Mouse (Mus musculus) midbrain, postnatal 0 days (tissue): ENCODE measurements around the gene Padi1. TPM values are rescaled to one million over a fixed set of nuclear protein-coding genes. Genes with fewer than 3 reads are reported as not detected.
A peak's percentile ranks its signal among the peaks of the same experiment; 100 is the strongest.

ENCODE experiments used
- ATAC-seq: fragments of 200-750 bp; cut with Nextera tagmentation; 2 replicates; pipeline ENCODE4 v1.8.0; 2017; ENCODE audit warnings: moderate number of reproducible peaks, mild to moderate bottlenecking, moderate TSS enrichment, moderate library complexity; ENCODE audit not compliant: low FRiP score
- DNase-seq: peaks from one replicate; pipeline ENCODE4 v3.0.0-alpha.2; 2015; ENCODE audit warnings: low spot score
- H3K27ac ChIP-seq: fragments of 300-500 bp; sonication (generic); 2 replicates; pipeline ENCODE4 v1.5.1; 2014; ENCODE audit warnings: low read depth, mild to moderate bottlenecking, low read length, mixed read lengths
- H3K27me3 ChIP-seq: fragments of 300-500 bp; sonication (generic); 2 replicates; pipeline ENCODE4 v1.6.1; 2014; ENCODE audit warnings: low read length, control low read depth, mixed read lengths; ENCODE audit not compliant: insufficient read depth
- H3K36me3 ChIP-seq: fragments of 300-500 bp; sonication (generic); 2 replicates; pipeline ENCODE4 v1.6.1; 2014; ENCODE audit warnings: low read length, control low read depth, mixed read lengths; ENCODE audit not compliant: insufficient read depth
- H3K4me1 ChIP-seq: fragments of 300-500 bp; sonication (generic); 2 replicates; pipeline ENCODE4 v1.6.1; 2014; ENCODE audit warnings: mild to moderate bottlenecking, control low read depth, antibody characterized with exemption, low read length, mixed read lengths; ENCODE audit not compliant: insufficient read depth
- H3K4me2 ChIP-seq: fragments of 300-500 bp; sonication (generic); 2 replicates; pipeline ENCODE4 v1.6.1; 2014; ENCODE audit warnings: low read depth, mild to moderate bottlenecking, low read length, mixed read lengths; ENCODE audit not compliant: poor library complexity, severe bottlenecking
- H3K4me3 ChIP-seq: fragments of 300-500 bp; sonication (generic); 2 replicates; pipeline ENCODE4 v1.5.1; 2014; ENCODE audit warnings: low read depth, mild to moderate bottlenecking, low read length, moderate library complexity
- H3K9ac ChIP-seq: fragments of 300-500 bp; sonication (generic); replicated peaks from 2 replicates; pipeline ENCODE4 v1.6.1; 2014; ENCODE audit warnings: mild to moderate bottlenecking, low read length, moderate library complexity, mixed read lengths; ENCODE audit not compliant: poor library complexity, severe bottlenecking
- H3K9me3 ChIP-seq: fragments of 300-500 bp; sonication (generic); 2 replicates; pipeline ENCODE4 v1.6.1; 2016; ENCODE audit warnings: low read length, control low read depth
- CTCF ChIP-seq: IDR thresholded peaks from 2 replicates; pipeline ENCODE4 v1.5.1; 2016; ENCODE audit warnings: antibody characterized with exemption, mild to moderate bottlenecking
- WGBS: fragments of 180-500 bp; shearing (Covaris S2); extraction: QIAGEN DNeasy Blood & Tissue Kit; methylation state at CpG from one replicate; pipeline ENCODE4 v1.1.7; 2014; 5-methylcytosine and 5-hydroxymethylcytosine counted together
- polyA plus RNA-seq: library from polyadenylated mRNA; unstranded; fragments of >200 nt; fragmentation: Nextera tagmentation; extraction: Ambion mirVana; gene quantifications from 2 replicates; pipeline ENCODE4 v1.2.1, GENCODE M21; 2015
- total RNA-seq: library from RNA; depleted of rRNA; stranded (reverse); fragments of >200 nt; gene quantifications from 2 replicates; pipeline ENCODE4 v1.2.3, GENCODE M21; 2014

Padi1 gene
- total and polyA plus RNA-seq, 2 experiments from 2014 or later, result 0.16 TPM; not detected in 1

- 88% methylated on average over 10 of the region's 10 CpGs for WGBS
- no peak for ATAC-seq
- no peaks in the 10 kb centered on the region for H3K27me3 ChIP-seq
Observed at GRCm38 (mm10) chr4:140775876-140776275, 69.7 kb downstream of the Padi1 start.

GRCm38 (mm10) chr4:140774893-140775292, 70.7 kb downstream of the Padi1 start:
- Histone ChIP-seq H3K9ac (no peak overlapping the region), H3K27me3 (no peaks in the 10 kb centered on the region), H3K27ac (no peak overlapping the region), H3K4me1 (no peaks in the 10 kb centered on the region), H3K36me3 (no peaks in the 10 kb centered on the region), H3K4me2 (no peak overlapping the region), H3K4me3 (no peak overlapping the region), H3K9me3 (no peaks in the 10 kb centered on the region)
- ATAC-seq (no peak), DNase-seq (no peak)
- 92% methylated on average over 9 of the region's 9 CpGs for WGBS
- no peak for TF ChIP-seq CTCF

More at GRCm38 (mm10) chr4:140775876-140776275, 69.7 kb downstream of the Padi1 start:
- Histone ChIP-seq H3K4me1 (no peaks in the 10 kb centered on the region), H3K27ac (no peak overlapping the region), H3K9me3 (no peaks in the 10 kb centered on the region), H3K36me3 (no peaks in the 10 kb centered on the region), H3K4me3 (no peak overlapping the region), H3K9ac (no peak overlapping the region), H3K4me2 (no peak overlapping the region)
- TF ChIP-seq CTCF, result no peak
- no peak for DNase-seq

GRCm38 (mm10) chr4:140774025-140774800, 71.4 kb downstream of the Padi1 start, which contains the start of gene Padi4:
TSS of gene Padi4 (minus strand) at chr4:140774236.
- Histone ChIP-seq H3K36me3 (no peaks in the 10 kb centered on the region), H3K4me1 (no peaks in the 10 kb centered on the region), H3K9me3 (no peaks in the 10 kb centered on the region), H3K4me2 (no peak within 1 kb of the TSS), H3K9ac (no peak within 1 kb of the TSS), H3K4me3 (no peak within 1 kb of the TSS), H3K27me3 (no peaks in the 10 kb centered on the region), H3K27ac (no peak within 1 kb of the TSS)
- DNase-seq, result no peak
- no peak for TF ChIP-seq CTCF
- WGBS, result 85% methylated on average over 21 of the region's 21 CpGs
- ATAC-seq, result no peak

GRCm38 (mm10) chr4:140771091-140771490, 74.5 kb downstream of the Padi1 start:
- no peak for ATAC-seq
- Histone ChIP-seq H3K27ac (no peak overlapping the region), H3K36me3 (no peaks in the 10 kb centered on the region), H3K4me3 (no peak overlapping the region), H3K9me3 (no peaks in the 10 kb centered on the region), H3K4me1 (no peaks in the 10 kb centered on the region), H3K27me3 (no peaks in the 10 kb centered on the region), H3K4me2 (no peak overlapping the region), H3K9ac (no peak overlapping the region)
- TF ChIP-seq CTCF, result no peak
- DNase-seq, result no peak
- WGBS, result 53% methylated on average over 4 of the region's 4 CpGs

GRCm38 (mm10) chr4:140770433-140770832, 75.1 kb downstream of the Padi1 start:
- no peak overlapping the region for H3K4me3 ChIP-seq
- DNase-seq (no peak), ATAC-seq (no peak)

GRCm38 (mm10) chr4:140768973-140769372, 76.6 kb downstream of the Padi1 start:
- ATAC-seq (no peak), DNase-seq (no peak)
- no peak overlapping the region for H3K4me3 ChIP-seq
- H3K9me3 ChIP-seq, result no peaks in the 10 kb centered on the region
- no peak overlapping the region for H3K9ac ChIP-seq
- WGBS, result 87% methylated on average over 5 of the region's 5 CpGs
- H3K36me3 ChIP-seq, result no peaks in the 10 kb centered on the region
- no peaks in the 10 kb centered on the region for H3K4me1 ChIP-seq
- no peak overlapping the region for H3K4me2 ChIP-seq
- TF ChIP-seq CTCF, result no peak
- H3K27ac ChIP-seq, result no peak overlapping the region
- no peaks in the 10 kb centered on the region for H3K27me3 ChIP-seq

More at GRCm38 (mm10) chr4:140770433-140770832, 75.1 kb downstream of the Padi1 start:
- Histone ChIP-seq H3K9me3 (no peaks in the 10 kb centered on the region), H3K36me3 (no peaks in the 10 kb centered on the region), H3K27ac (no peak overlapping the region), H3K9ac (no peak overlapping the region), H3K4me1 (no peaks in the 10 kb centered on the region), H3K4me2 (0 out of 2 replicates have a peak overlapping the region, but pooled peaks have one; percentile 26), H3K27me3 (no peaks in the 10 kb centered on the region)
- TF ChIP-seq CTCF, result no peak
- WGBS, result 15% methylated on average over 13 of the region's 13 CpGs
